ENCODE assay signal across 8 mouse cellular contexts in the genomic region with DNA sequence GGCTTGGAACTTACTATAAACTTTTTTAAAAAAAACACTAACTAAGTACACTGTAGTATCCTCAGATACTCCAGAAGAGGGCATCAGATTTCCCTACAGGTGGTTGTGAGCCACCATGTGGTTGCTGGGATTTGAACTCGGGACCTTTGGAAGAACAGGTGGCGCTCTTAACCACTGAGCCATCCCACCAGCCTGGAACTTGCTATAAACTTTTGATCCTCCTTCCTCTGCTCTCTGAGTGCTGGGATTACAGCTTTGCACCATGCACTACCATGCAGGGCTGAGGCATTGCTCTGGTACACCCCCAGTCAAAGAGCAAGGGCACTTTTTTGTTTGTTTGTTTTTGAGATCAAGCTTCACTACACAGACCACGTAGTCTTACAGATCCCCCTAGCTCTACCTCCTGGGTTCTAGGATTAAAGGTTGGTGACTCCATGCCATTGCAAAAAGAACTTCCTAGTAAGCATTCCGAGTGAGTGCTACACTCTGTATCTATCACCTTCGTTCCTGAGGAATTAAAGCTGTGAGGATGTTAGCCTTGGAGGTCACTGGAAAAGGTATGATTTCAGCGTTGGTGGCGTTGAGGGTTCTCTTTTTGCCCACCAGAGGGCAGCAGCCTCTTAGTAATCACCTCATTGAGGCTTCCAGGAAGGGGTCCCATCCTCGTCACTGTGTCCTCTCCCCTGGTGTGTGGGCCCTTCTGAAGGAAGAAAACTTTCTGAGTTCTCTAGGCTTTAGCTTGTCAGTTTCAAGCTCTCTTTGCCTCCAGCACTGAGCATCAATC. TPM values are rescaled to one million over a fixed set of nuclear protein-coding genes. Genes with fewer than 3 reads are reported as not detected.
DNase-seq lines count a peak whose midpoint lies in the region; TF ChIP-seq lines count a peak whose summit lies in the region.

No protein-coding gene starts in this region.

- TF ChIP-seq POLR2A in cerebellum, adult 2 months (IDR thresholded peaks at IDR 0.05; ENCODE audit: borderline replicate concordance, insufficient read depth, low read length) = no peak

- peak; percentile 83 for TF ChIP-seq CTCF in E14TG2a.4 (conservative IDR thresholded peaks at IDR 0.05; ENCODE audit: low read length)
- TF ChIP-seq CTCF in cerebellum, adult 2 months (IDR thresholded peaks at IDR 0.05; ENCODE audit: borderline replicate concordance, insufficient read depth, low read depth, low read length) = peak; percentile 88

- DNase-seq in cerebellum, adult 11 months = peak; percentile 47
- DNase-seq in cerebellum, adult 11-12 months = no peak
- peak; percentile 40 to 67 for DNase-seq in cerebellum, adult 2 months
- DNase-seq in frontal cortex, postnatal 14 days (ENCODE audit: low spot score in 2 of 2) = peak; percentile 12 to 53
- peak; percentile 56 for DNase-seq in kidney, postnatal 14 days
- peak; percentile 68 for DNase-seq in lung, postnatal 14 days
- peak; percentile 57 to 75 for DNase-seq in right cerebral cortex, postnatal 10 days (ENCODE audit: low spot score in 2 of 2)

- H3K27ac ChIP-seq in cerebellum, adult 2 months (ENCODE audit: insufficient read depth, low read length) = no peak overlapping the region

- H3K36me3 ChIP-seq in E14TG2a.4 (ENCODE audit: insufficient read depth, low read length) = no peaks in the 10 kb centered on the region

- peaks cover 6% of the 10 kb centered on the region for H3K27me3 ChIP-seq in E14TG2a.4 (ENCODE audit: insufficient read depth, low read length)
- no peaks in the 10 kb centered on the region for H3K27me3 ChIP-seq in cerebellum, adult 2 months (ENCODE audit: control insufficient read depth, insufficient read depth, low read length)

- 34% methylated on average over 8 of the region's 8 CpGs for WGBS in cerebellum, adult 2 months

- H3K9me3 ChIP-seq in E14TG2a.4 (ENCODE audit: low read length) = no peaks in the 10 kb centered on the region

- H3K4me3 ChIP-seq in E14TG2a.4 (replicated peaks; ENCODE audit: low read length) = no peak overlapping the region
- no peak overlapping the region for H3K4me3 ChIP-seq in cerebellum, adult 2 months (replicated peaks; ENCODE audit: insufficient read depth, low read depth, low read length)

- H3K4me1 ChIP-seq in E14TG2a.4 (replicated peaks; ENCODE audit: low read depth, low read length) = peaks cover 12% of the 10 kb centered on the region
- no peaks in the 10 kb centered on the region for H3K4me1 ChIP-seq in cerebellum, adult 2 months (ENCODE audit: control insufficient read depth, insufficient read depth, low read length)

RNA-seq across cellular contexts. Expression of gene 5730409E04Rik, which starts 9.5 kb away (rescaled TPM):
- 64.7 and 68.6 TPM in 2 replicates for polyA plus RNA-seq in cerebellum, adult 2 months (2012; rRNA removed)

RNA-seq across cellular contexts. Expression of gene Clspn, which starts 43.4 kb away (rescaled TPM):
- 0.49 and 0.67 TPM in 2 replicates for polyA plus RNA-seq in cerebellum, adult 2 months (2012; rRNA removed)
